Mouse (Mus musculus): Measurements from ENCODE around the gene Stub1. TPM values are rescaled to one million over a fixed set of nuclear protein-coding genes. Genes with fewer than 3 reads are reported as not detected.
A peak's percentile ranks its signal among the peaks of the same experiment; 100 is the strongest.

Gene Stub1
- polyA plus RNA-seq, 1 experiment = 81.1 TPM

DNA sequence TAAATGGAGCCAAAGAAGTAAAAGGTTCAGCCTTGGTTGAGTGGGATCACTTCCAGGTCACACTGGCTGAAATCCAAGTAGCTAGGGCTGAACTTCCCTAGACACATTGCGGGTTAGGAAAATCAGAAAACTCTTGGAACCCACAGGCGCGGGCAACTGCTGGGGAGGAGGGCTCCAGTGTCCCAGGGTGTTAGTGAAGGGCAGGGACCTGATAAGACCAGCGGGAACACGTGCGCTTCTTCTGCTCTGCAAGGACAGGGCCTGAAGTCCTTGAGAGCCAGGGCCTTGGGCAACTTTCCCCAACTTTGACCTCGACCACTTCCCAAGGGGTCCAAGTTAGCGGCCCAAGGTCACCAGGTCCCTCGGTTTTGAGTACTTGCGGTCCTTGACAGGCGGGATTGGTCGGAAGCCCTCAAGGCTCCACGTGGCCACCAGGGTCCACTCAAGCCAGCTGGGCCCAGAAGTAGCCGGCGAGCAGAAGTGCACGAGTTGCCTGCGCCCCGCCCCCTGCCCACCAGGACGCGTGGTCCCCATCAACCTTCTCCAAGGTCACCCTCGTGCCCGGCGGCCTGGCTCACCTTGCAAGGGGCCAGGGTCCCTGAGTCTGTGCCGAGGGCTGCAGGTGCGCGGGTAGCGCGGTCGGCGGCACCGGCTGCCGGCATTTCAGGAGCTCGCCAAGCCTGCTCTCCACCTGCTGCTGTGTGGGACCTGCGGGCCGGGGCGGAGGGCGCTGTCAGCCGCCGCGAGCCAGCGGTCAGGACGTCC, 34.8 kb upstream of the Stub1 start:
- Histone ChIP-seq H3K27me3 (ENCODE audit: control insufficient read depth, insufficient read depth, low read length) (no peaks in the 10 kb centered on the region), H3K36me3 (ENCODE audit: control insufficient read depth, insufficient read depth, low read length) (no peaks in the 10 kb centered on the region), H3K4me1 (ENCODE audit: control insufficient read depth, insufficient read depth, low read length) (peaks cover 9% of the 10 kb centered on the region), H3K4me3 (ENCODE audit: control insufficient read depth, low read depth, low read length) (peak overlapping the region; percentile 80), H3K27ac (ENCODE audit: control insufficient read depth, insufficient read depth, low read depth, low read length) (peak overlapping the region; percentile 73)
- TF ChIP-seq POLR2A (IDR thresholded peaks at IDR 0.05; ENCODE audit: control insufficient read depth, low read depth, low read length) (no peak), CTCF (IDR thresholded peaks at IDR 0.05; ENCODE audit: control insufficient read depth, insufficient read depth, insufficient replicate concordance, low read depth, low read length) (no peak)

DNA sequence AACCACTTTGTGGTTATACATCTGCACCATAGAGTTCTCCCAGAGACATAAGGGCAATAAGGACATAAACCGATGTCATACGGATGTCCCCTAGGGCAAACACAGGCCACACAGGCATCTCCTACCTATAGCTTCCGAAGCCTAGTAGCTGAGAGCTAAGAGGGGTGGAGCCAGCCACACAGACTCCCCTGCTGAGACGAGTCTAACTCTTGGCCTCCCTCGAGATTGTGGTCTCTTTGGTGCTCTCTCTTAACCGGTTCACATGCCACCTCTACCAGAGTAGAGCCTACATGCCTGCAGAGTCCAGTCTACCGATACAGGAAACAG, 34.3 kb upstream of the Stub1 start:
- Histone ChIP-seq H3K27ac (ENCODE audit: control insufficient read depth, insufficient read depth, low read depth, low read length) (peak overlapping the region; percentile 73), H3K27me3 (ENCODE audit: control insufficient read depth, insufficient read depth, low read length) (no peaks in the 10 kb centered on the region), H3K4me1 (ENCODE audit: control insufficient read depth, insufficient read depth, low read length) (peaks cover 6% of the 10 kb centered on the region), H3K36me3 (ENCODE audit: control insufficient read depth, insufficient read depth, low read length) (no peaks in the 10 kb centered on the region), H3K4me3 (ENCODE audit: control insufficient read depth, low read depth, low read length) (peak overlapping the region; percentile 80)
- TF ChIP-seq CTCF (IDR thresholded peaks at IDR 0.05; ENCODE audit: control insufficient read depth, insufficient read depth, insufficient replicate concordance, low read depth, low read length) (no peak), POLR2A (IDR thresholded peaks at IDR 0.05; ENCODE audit: control insufficient read depth, low read depth, low read length) (no peak)

DNA sequence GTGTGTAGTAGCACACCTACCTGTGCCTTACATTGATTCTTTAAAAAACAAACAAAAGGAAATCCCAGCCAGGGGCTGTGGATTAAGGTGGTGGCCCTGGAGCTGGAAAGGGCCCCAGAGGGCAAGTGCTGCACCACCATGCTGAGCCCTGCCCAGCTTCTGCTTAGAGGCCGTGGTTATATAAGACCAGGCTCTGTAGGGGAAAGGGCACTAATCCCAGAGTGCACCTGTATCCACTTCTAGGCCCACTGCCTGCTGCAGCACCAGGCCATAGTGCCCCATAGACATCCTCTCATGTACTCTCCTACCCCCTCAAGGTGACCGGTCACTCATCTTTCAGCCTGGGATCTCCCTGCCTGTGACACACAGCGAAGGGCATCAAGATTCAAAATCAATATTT, 33.0 kb upstream of the Stub1 start:
- Histone ChIP-seq H3K4me3 (ENCODE audit: control insufficient read depth, low read depth, low read length) (no peak overlapping the region), H3K4me1 (ENCODE audit: control insufficient read depth, insufficient read depth, low read length) (peaks cover 7% of the 10 kb centered on the region), H3K36me3 (ENCODE audit: control insufficient read depth, insufficient read depth, low read length) (no peaks in the 10 kb centered on the region), H3K27ac (ENCODE audit: control insufficient read depth, insufficient read depth, low read depth, low read length) (0 out of 2 replicates have a peak overlapping the region, but pooled peaks have one; percentile 18), H3K27me3 (ENCODE audit: control insufficient read depth, insufficient read depth, low read length) (no peaks in the 10 kb centered on the region)
- TF ChIP-seq POLR2A (IDR thresholded peaks at IDR 0.05; ENCODE audit: control insufficient read depth, low read depth, low read length) (no peak), CTCF (IDR thresholded peaks at IDR 0.05; ENCODE audit: control insufficient read depth, insufficient read depth, insufficient replicate concordance, low read depth, low read length) (no peak)

DNA sequence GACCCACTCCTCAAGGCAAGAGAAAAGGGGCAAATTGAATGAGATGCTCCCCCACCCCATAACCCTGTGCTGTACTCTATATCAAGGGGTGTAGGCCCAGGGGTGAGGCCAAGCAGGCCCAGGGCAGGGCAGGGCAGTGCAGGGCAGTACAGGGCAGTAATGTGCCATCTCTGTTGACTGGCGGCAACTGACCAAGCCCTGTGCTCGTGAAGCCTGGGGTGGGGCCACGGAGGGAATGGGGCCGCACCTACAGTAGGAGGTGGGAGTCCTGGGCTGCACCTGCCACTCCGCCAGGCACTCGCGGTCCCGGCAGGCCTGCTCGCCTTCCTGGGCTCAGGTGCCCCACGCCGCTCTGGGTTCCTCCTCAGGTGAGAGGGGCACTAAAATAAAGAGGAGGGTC, 32.1 kb upstream of the Stub1 start:
- Histone ChIP-seq H3K4me1 (ENCODE audit: control insufficient read depth, insufficient read depth, low read length) (peaks cover 13% of the 10 kb centered on the region), H3K27me3 (ENCODE audit: control insufficient read depth, insufficient read depth, low read length) (no peaks in the 10 kb centered on the region), H3K27ac (ENCODE audit: control insufficient read depth, insufficient read depth, low read depth, low read length) (no peak overlapping the region), H3K36me3 (ENCODE audit: control insufficient read depth, insufficient read depth, low read length) (no peaks in the 10 kb centered on the region), H3K4me3 (ENCODE audit: control insufficient read depth, low read depth, low read length) (no peak overlapping the region)
- no peak for TF ChIP-seq POLR2A (IDR thresholded peaks at IDR 0.05; ENCODE audit: control insufficient read depth, low read depth, low read length)

DNA sequence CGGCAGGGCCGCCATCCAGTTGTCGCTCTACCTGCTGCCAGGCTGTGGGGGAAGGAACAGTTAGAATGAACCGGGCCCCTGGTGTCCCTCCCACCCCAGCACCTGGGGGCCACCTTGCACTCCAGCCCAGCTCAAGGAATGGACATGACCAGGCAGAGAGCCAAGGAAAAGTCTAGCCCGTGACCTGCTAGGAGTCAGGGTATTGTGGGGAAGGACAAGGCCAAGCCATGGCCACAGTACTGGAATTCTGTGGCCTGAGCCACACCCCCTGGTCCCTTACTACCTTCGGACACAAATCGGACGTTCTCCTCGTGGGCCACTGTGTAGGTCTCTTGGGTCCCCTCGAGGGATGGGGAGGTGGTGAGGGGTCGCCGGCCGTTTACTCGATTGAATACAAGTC, 31.1 kb upstream of the Stub1 start:
- TF ChIP-seq CTCF (IDR thresholded peaks at IDR 0.05; ENCODE audit: control insufficient read depth, insufficient read depth, insufficient replicate concordance, low read depth, low read length) (no peak), POLR2A (IDR thresholded peaks at IDR 0.05; ENCODE audit: control insufficient read depth, low read depth, low read length) (no peak)
- Histone ChIP-seq H3K4me3 (ENCODE audit: control insufficient read depth, low read depth, low read length) (no peak overlapping the region), H3K36me3 (ENCODE audit: control insufficient read depth, insufficient read depth, low read length) (no peaks in the 10 kb centered on the region), H3K27ac (ENCODE audit: control insufficient read depth, insufficient read depth, low read depth, low read length) (no peak overlapping the region), H3K4me1 (ENCODE audit: control insufficient read depth, insufficient read depth, low read length) (peaks cover 13% of the 10 kb centered on the region), H3K27me3 (ENCODE audit: control insufficient read depth, insufficient read depth, low read length) (no peaks in the 10 kb centered on the region)

DNA sequence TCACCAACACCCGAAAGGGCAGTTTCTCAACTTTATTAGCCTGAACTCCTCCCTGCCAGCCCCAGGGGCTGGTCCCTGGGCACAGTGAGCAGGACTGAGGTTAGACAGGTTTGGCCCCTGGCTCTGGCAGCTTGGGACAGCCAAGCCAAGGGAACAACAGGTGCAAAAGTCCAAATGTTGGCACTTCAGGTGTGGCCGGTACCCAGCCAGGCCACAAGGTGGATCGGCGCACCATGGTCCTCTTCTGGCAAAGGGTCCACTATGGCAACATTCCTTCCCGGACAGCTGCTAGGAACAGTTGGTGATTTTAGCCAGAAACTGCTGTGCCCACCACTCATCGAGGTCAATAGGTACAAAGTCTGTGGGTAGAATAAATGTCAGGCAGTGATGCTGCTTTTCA, 30.5 kb upstream of the Stub1 start:
- H3K4me1 ChIP-seq (ENCODE audit: control insufficient read depth, insufficient read depth, low read length) = peaks cover 13% of the 10 kb centered on the region

DNA sequence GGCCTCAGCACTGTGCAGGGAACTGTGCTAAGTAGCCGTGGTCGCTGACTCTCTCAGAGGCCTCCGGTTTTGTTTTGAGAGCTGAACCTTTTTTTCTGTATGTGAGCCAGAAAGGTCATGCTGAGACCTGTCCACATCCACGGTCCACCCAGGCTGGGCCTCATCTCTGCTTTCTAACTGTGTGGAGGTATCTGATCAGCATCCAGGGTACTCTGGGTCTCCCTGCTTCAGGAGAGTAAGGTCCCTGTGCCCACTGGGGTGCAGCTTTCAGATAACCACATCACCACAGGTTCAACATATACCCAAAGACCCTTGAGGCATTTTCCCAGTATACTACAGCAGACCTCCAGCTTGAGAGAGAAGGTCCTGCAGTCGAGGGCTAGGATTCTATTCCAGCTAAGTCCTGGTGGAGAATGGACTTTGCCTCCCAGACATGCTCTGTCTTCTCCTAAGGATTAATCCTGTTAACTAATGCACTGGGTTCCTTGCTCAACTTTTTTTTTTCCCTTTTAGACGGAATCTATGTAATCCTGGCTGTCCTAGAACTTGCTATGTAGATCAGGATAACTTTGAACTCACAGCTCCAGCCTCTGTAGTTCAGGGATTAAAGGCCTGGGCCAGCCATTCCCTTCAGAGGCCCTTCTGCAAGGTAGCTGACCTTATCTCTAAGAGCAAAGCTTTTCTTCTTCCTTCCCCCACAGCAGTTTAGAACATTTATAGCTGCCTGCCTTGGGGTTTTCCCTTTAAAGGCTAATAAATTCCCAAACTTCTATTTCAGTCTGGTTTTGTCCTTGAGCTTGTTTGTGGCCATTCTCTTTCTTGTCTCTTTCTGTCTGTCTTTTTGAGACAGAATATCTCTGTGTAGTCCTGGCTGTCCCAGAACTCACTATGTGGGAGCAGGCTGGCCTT, 28.8 kb upstream of the Stub1 start:
- Histone ChIP-seq H3K27ac (ENCODE audit: control insufficient read depth, insufficient read depth, low read depth, low read length) (peak overlapping the region; percentile 94), H3K4me3 (ENCODE audit: control insufficient read depth, low read depth, low read length) (peak overlapping the region; percentile 97), H3K36me3 (ENCODE audit: control insufficient read depth, insufficient read depth, low read length) (no peaks in the 10 kb centered on the region), H3K4me1 (ENCODE audit: control insufficient read depth, insufficient read depth, low read length) (peaks cover 9% of the 10 kb centered on the region), H3K27me3 (ENCODE audit: control insufficient read depth, insufficient read depth, low read length) (no peaks in the 10 kb centered on the region)
- no peak for TF ChIP-seq POLR2A (IDR thresholded peaks at IDR 0.05; ENCODE audit: control insufficient read depth, low read depth, low read length)

More for the DNA sequence above, 30.5 kb upstream of the Stub1 start:
- Histone ChIP-seq H3K36me3 (ENCODE audit: control insufficient read depth, insufficient read depth, low read length) (no peaks in the 10 kb centered on the region), H3K27ac (ENCODE audit: control insufficient read depth, insufficient read depth, low read depth, low read length) (no peak overlapping the region), H3K27me3 (ENCODE audit: control insufficient read depth, insufficient read depth, low read length) (no peaks in the 10 kb centered on the region), H3K4me3 (ENCODE audit: control insufficient read depth, low read depth, low read length) (no peak overlapping the region)
- no peak for TF ChIP-seq CTCF (IDR thresholded peaks at IDR 0.05; ENCODE audit: control insufficient read depth, insufficient read depth, insufficient replicate concordance, low read depth, low read length)
- no peak for TF ChIP-seq POLR2A (IDR thresholded peaks at IDR 0.05; ENCODE audit: control insufficient read depth, low read depth, low read length)

Measured in testis, adult 2 months (tissue).